Mouse (Mus musculus): Measurements from ENCODE around the gene Kcnj4. TPM values are rescaled to one million over a fixed set of nuclear protein-coding genes. Genes with fewer than 3 reads are reported as not detected.

Kcnj4 gene
- polyA plus RNA-seq, 1 experiment from 2014 or later, result not detected

DNA sequence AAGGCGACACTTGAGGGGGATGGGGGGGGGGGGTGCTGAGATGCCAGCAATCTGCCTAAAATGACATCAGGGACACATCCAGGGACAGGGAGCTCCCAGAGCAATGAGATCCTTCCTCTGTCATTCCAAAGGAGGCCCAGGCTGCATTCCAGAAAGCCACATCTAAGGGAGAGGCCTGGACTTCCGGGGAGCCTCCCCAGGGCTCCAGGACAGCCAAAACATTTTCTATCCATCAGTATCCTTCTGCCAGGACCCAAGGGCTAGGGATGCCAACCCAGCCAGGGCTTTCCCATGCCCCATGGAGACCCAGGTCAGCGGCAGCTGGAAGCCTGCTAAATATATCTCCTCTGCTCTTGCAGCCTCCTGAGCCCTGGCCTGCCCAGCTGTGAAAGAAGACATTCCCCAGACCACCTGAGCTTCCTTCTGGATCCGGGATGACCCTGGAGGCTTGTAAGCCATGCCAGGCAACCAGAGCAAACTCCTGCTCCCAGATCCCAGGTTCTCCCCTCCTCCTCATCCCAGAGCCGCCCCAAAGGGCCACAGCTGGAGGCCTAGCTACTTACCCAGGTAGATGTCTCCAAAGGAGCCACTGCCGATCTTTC, 66.7 kb downstream of the Kcnj4 start:
- H3K36me3 ChIP-seq (ENCODE audit: control insufficient read depth, insufficient read depth), result 0 out of 2 replicates have a peak, but pooled peaks cover 3% of the 10 kb centered on the region
- no peak overlapping the region for H3K4me3 ChIP-seq (ENCODE audit: low read depth, low read length)
- no peaks in the 10 kb centered on the region for H3K27me3 ChIP-seq (replicated peaks; ENCODE audit: control insufficient read depth, insufficient read depth, low read length)
- WGBS, result 65% methylated on average over 6 of the region's 6 CpGs
- TF ChIP-seq CTCF (IDR thresholded peaks at IDR 0.05; ENCODE audit: low read depth), result no peak
- no peak for ATAC-seq
- H3K27ac ChIP-seq (ENCODE audit: low read depth, low read length), result peak overlapping the region; percentile 50
- H3K4me1 ChIP-seq (replicated peaks; ENCODE audit: control insufficient read depth, insufficient read depth, low read length), result 0 out of 2 replicates have a peak, but pooled peaks cover 5% of the 10 kb centered on the region
- no peaks in the 10 kb centered on the region for H3K9me3 ChIP-seq (ENCODE audit: control insufficient read depth)
- H3K4me2 ChIP-seq (replicated peaks; ENCODE audit: low read depth), result no peak overlapping the region
- H3K9ac ChIP-seq (ENCODE audit: low read depth, low read length), result no peak overlapping the region

DNA sequence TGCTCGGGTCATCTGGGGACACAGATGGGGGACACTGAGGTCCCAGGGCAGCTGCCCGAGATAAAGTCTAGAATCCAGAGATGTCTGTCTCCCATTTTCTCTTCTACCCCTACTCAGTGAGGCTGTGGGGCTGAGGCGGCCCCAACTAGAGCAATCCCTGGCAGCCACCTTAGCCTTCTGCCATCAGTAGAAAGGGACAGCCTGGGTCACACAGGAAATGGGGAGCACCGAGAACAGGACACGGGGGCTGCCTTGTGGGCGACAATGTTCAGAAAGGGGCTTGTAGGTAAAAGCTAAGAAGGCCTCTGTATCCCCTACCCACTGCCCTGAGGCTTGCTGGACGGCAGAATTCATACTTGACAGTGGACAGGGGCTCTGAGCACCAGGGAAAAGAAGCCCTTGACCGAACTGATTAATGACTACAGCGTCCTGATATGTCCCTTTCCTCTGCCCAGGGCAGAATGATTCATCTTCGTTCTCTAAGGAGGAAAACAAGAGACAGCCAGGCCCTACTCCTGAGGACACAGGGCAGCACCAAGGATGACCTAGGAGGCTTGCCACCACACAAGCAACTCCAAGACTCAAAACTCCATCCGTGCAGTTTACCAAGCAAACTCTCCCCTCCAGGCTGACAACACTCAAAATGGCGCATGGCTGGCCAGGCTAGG, 67.4 kb downstream of the Kcnj4 start:
- H3K27ac ChIP-seq (ENCODE audit: low read depth, low read length), result 0 out of 2 replicates have a peak overlapping the region, but pooled peaks have one; percentile 50

GRCm38 (mm10) chr15:79436481-79436921, 68.5 kb downstream of the Kcnj4 start:
- WGBS, result 63% methylated on average over 7 of the region's 7 CpGs
- no peak for ATAC-seq
- H3K27ac ChIP-seq (ENCODE audit: low read depth, low read length), result no peak overlapping the region
- H3K4me2 ChIP-seq (replicated peaks; ENCODE audit: low read depth), result no peak overlapping the region
- no peaks in the 10 kb centered on the region for H3K9me3 ChIP-seq (ENCODE audit: control insufficient read depth)
- H3K36me3 ChIP-seq (ENCODE audit: control insufficient read depth, insufficient read depth), result 0 out of 2 replicates have a peak, but pooled peaks cover 3% of the 10 kb centered on the region
- H3K4me1 ChIP-seq (replicated peaks; ENCODE audit: control insufficient read depth, insufficient read depth, low read length), result 0 out of 2 replicates have a peak, but pooled peaks cover 10% of the 10 kb centered on the region
- H3K9ac ChIP-seq (ENCODE audit: low read depth, low read length), result no peak overlapping the region
- no peak overlapping the region for H3K4me3 ChIP-seq (ENCODE audit: low read depth, low read length)
- no peaks in the 10 kb centered on the region for H3K27me3 ChIP-seq (replicated peaks; ENCODE audit: control insufficient read depth, insufficient read depth, low read length)
- TF ChIP-seq CTCF (IDR thresholded peaks at IDR 0.05; ENCODE audit: low read depth), result no peak

More for the DNA sequence above, 67.4 kb downstream of the Kcnj4 start:
- ATAC-seq, result no peak
- no peaks in the 10 kb centered on the region for H3K27me3 ChIP-seq (replicated peaks; ENCODE audit: control insufficient read depth, insufficient read depth, low read length)
- H3K9me3 ChIP-seq (ENCODE audit: control insufficient read depth), result no peaks in the 10 kb centered on the region
- 82% methylated on average over 12 of the region's 12 CpGs for WGBS
- no peak overlapping the region for H3K4me3 ChIP-seq (ENCODE audit: low read depth, low read length)
- H3K4me2 ChIP-seq (replicated peaks; ENCODE audit: low read depth), result no peak overlapping the region
- H3K9ac ChIP-seq (ENCODE audit: low read depth, low read length), result no peak overlapping the region
- 0 out of 2 replicates have a peak, but pooled peaks cover 3% of the 10 kb centered on the region for H3K36me3 ChIP-seq (ENCODE audit: control insufficient read depth, insufficient read depth)
- no peak for TF ChIP-seq CTCF (IDR thresholded peaks at IDR 0.05; ENCODE audit: low read depth)
- 0 out of 2 replicates have a peak, but pooled peaks cover 7% of the 10 kb centered on the region for H3K4me1 ChIP-seq (replicated peaks; ENCODE audit: control insufficient read depth, insufficient read depth, low read length)

DNA sequence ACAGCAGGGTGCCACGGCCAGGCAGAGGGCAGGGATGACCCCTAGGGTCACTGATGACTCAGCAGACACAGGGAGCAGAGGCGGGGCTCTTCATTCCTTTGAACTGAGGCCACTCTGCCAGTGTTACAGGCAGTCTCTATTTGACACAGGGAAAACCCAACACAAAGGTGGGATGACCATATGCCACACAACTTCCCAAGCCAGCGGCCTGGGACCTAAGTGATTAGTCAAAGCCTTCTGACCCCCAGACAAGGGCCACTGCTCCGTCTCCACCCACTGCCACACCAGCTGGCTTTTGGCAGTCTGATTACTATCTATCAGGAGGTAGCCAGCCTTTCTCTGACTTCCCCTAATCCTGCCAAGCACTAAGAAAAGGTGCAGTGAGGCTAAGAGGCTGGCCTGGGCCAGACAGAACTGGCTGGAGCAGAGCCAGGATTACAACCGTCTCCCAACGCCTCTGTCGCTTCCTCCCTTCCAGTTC, 69.8 kb downstream of the Kcnj4 start:
- WGBS, result 53% methylated on average over 7 of the region's 7 CpGs
- no peak overlapping the region for H3K9ac ChIP-seq (ENCODE audit: low read depth, low read length)
- H3K27ac ChIP-seq (ENCODE audit: low read depth, low read length), result no peak overlapping the region
- H3K4me3 ChIP-seq (ENCODE audit: low read depth, low read length), result no peak overlapping the region
- H3K9me3 ChIP-seq (ENCODE audit: control insufficient read depth), result no peaks in the 10 kb centered on the region
- no peak for TF ChIP-seq CTCF (IDR thresholded peaks at IDR 0.05; ENCODE audit: low read depth)
- peaks cover 3% of the 10 kb centered on the region; the same call in 1 of the 2 replicates for H3K36me3 ChIP-seq (ENCODE audit: control insufficient read depth, insufficient read depth)
- no peak overlapping the region for H3K4me2 ChIP-seq (replicated peaks; ENCODE audit: low read depth)
- ATAC-seq, result no peak
- no peaks in the 10 kb centered on the region for H3K27me3 ChIP-seq (replicated peaks; ENCODE audit: control insufficient read depth, insufficient read depth, low read length)
- H3K4me1 ChIP-seq (replicated peaks; ENCODE audit: control insufficient read depth, insufficient read depth, low read length), result 0 out of 2 replicates have a peak, but pooled peaks cover 8% of the 10 kb centered on the region

Small RNAs within 50 kb of the gene (microRNA-seq; reads per million reads assigned to microRNA genes)
- not detected for gene Gm44302

Other genes starting within 250 kb of the Kcnj4 start
- gene Baiap2l2, start 219.7 kb downstream of the Kcnj4 start, polyA plus RNA-seq (2015; fragmentation: Nextera tagmentation; extraction: Ambion mirVana), result 19.3 and 21.3 TPM in 2 replicates
- 17.4 and 22.1 TPM in 2 replicates for gene Pla2g6, start 176.9 kb downstream of the Kcnj4 start, polyA plus RNA-seq (2015; fragmentation: Nextera tagmentation; extraction: Ambion mirVana)
- gene Maff, start 158.6 kb downstream of the Kcnj4 start, polyA plus RNA-seq (2015; fragmentation: Nextera tagmentation; extraction: Ambion mirVana), result 6.6 and 8.8 TPM in 2 replicates
- 32.7 and 34.1 TPM in 2 replicates for gene Tmem184b, start 101.7 kb downstream of the Kcnj4 start, polyA plus RNA-seq (2015; fragmentation: Nextera tagmentation; extraction: Ambion mirVana)
- gene Csnk1e, start 49.7 kb downstream of the Kcnj4 start, polyA plus RNA-seq (2015; fragmentation: Nextera tagmentation; extraction: Ambion mirVana), result 18.2 and 25.7 TPM in 2 replicates
- 75.7 and 95.2 TPM in 2 replicates for gene Kdelr3, start 11.2 kb upstream of the Kcnj4 start, polyA plus RNA-seq (2015; fragmentation: Nextera tagmentation; extraction: Ambion mirVana)
- gene Ddx17, start 41.5 kb upstream of the Kcnj4 start, polyA plus RNA-seq (2015; fragmentation: Nextera tagmentation; extraction: Ambion mirVana), result 18.7 and 23.8 TPM in 2 replicates
- 0.78 and 1.7 TPM in 2 replicates for gene Dmc1, start 99.9 kb upstream of the Kcnj4 start, polyA plus RNA-seq (2015; fragmentation: Nextera tagmentation; extraction: Ambion mirVana)
- gene Fam227a, start 153.7 kb upstream of the Kcnj4 start, polyA plus RNA-seq (2015; fragmentation: Nextera tagmentation; extraction: Ambion mirVana), result 0.13 and 0.27 TPM in 2 replicates
- 22.3 and 23.1 TPM in 2 replicates for gene Cby1, start 154.0 kb upstream of the Kcnj4 start, polyA plus RNA-seq (2015; fragmentation: Nextera tagmentation; extraction: Ambion mirVana)
- gene Tomm22, start 165.6 kb upstream of the Kcnj4 start, polyA plus RNA-seq (2015; fragmentation: Nextera tagmentation; extraction: Ambion mirVana), result 207 and 211 TPM in 2 replicates
- 9.4 and 9.7 TPM in 2 replicates for gene Josd1, start 182.7 kb upstream of the Kcnj4 start, polyA plus RNA-seq (2015; fragmentation: Nextera tagmentation; extraction: Ambion mirVana)
- 15.0 and 15.3 TPM in 2 replicates for gene Gtpbp1, start 185.6 kb upstream of the Kcnj4 start, polyA plus RNA-seq (2015; fragmentation: Nextera tagmentation; extraction: Ambion mirVana)
- 1.1 and 1.2 TPM in 2 replicates for gene Sun2, start 237.3 kb upstream of the Kcnj4 start, polyA plus RNA-seq (2015; fragmentation: Nextera tagmentation; extraction: Ambion mirVana)

All from intestine, postnatal 0 days (tissue).